Mouse (Mus musculus) ES-E14 (cell line): ENCODE measurements at regions not wholly inside any gene's neighbourhood (a gene's known extent, or its start where the extent isn't known, plus 50 kb on each side); places are given as distances from the start of the nearest gene placed in this dataset.

Source experiments
- DNase-seq: peaks from one replicate; pipeline ENCODE4 v3.0.0-alpha.2; 2013; ENCODE audit warnings: low read depth, low spot score
- H3K27ac ChIP-seq: 2 replicates; pipeline ENCODE4 v1.5.1; 2012; ENCODE audit warnings: low read depth, mild to moderate bottlenecking, low read length, moderate library complexity, mixed read lengths; ENCODE audit not compliant: poor library complexity, insufficient read depth, severe bottlenecking
- H3K36me3 ChIP-seq: 2 replicates; pipeline ENCODE4 v1.6.1; 2012; ENCODE audit warnings: mild to moderate bottlenecking, low read length, moderate library complexity, mixed read lengths; ENCODE audit not compliant: control insufficient read depth, poor library complexity, insufficient read depth, severe bottlenecking
- H3K4me1 ChIP-seq, 2 experiments: fragments of 150-350 bp in 1 of 2; sonication (generic) in 1 of 2; 2 replicates each; pipeline ENCODE4 v1.6.1; 2012; ENCODE audit warnings: low read length in 2 of 2, mild to moderate bottlenecking in 1 of 2, mixed read lengths in 1 of 2; ENCODE audit not compliant: control insufficient read depth in 2 of 2, insufficient read depth in 2 of 2, poor library complexity in 1 of 2
- H3K4me3 ChIP-seq, 2 experiments: fragments of 150-350 bp in 1 of 2; sonication (generic) in 1 of 2; 2 replicates each; pipeline ENCODE4 v1.5.1; 2012; ENCODE audit warnings: low read length in 2 of 2, low read depth in 1 of 2, mild to moderate bottlenecking in 1 of 2, mixed read lengths in 1 of 2; ENCODE audit not compliant: insufficient read depth in 1 of 2, poor library complexity in 1 of 2, severe bottlenecking in 1 of 2
- H3K9ac ChIP-seq: 2 replicates; pipeline ENCODE4 v1.6.1; 2012; ENCODE audit warnings: low read depth, mild to moderate bottlenecking, low read length, mixed read lengths; ENCODE audit not compliant: poor library complexity, insufficient read depth, severe bottlenecking
- H3K9me3 ChIP-seq: fragments of 150-350 bp; sonication (generic); 2 replicates; pipeline ENCODE4 v1.6.1; 2012; ENCODE audit warnings: low read depth, mild to moderate bottlenecking, low read length; ENCODE audit not compliant: control insufficient read depth, insufficient read depth
- CHD2 ChIP-seq: IDR thresholded peaks from 2 replicates; pipeline ENCODE4 v1.6.1; 2014; ENCODE audit warnings: mild to moderate bottlenecking, low read depth, low read length, inconsistent platforms
- HCFC1 ChIP-seq: IDR thresholded peaks from 2 replicates; pipeline ENCODE4 v1.6.1; 2012; ENCODE audit warnings: low read length, inconsistent platforms, borderline replicate concordance; ENCODE audit not compliant: insufficient read depth
- MAFK ChIP-seq: IDR thresholded peaks from 2 replicates; pipeline ENCODE4 v1.6.1; 2014; ENCODE audit warnings: mild to moderate bottlenecking, low read depth, low read length, inconsistent platforms; ENCODE audit not compliant: insufficient read depth
- ZC3H11A ChIP-seq: IDR thresholded peaks from 2 replicates; pipeline ENCODE4 v1.6.1; 2012; ENCODE audit warnings: low read depth, mild to moderate bottlenecking, inconsistent platforms, low read length, borderline replicate concordance
- ZNF384 ChIP-seq: IDR thresholded peaks from 2 replicates; pipeline ENCODE4 v1.6.1; 2012; ENCODE audit warnings: low read depth, low read length, inconsistent platforms
- in situ Hi-C, 2 experiments: fragments of 600-800 bp; cut with MboI; formaldehyde crosslinking; loops; one replicate each; pipeline ENCODE4 v1.15.1; 2025; ENCODE audit warnings: low sequenced_read_pairs in 2 of 2, inconsistent platforms in 1 of 2; ENCODE audit not compliant: unreplicated experiment in 2 of 2

GRCm38 (mm10) chr3:147891682-147892081 is 1039.5 kb downstream of the Ttll7 start:
- no peak overlapping the region for H3K9ac ChIP-seq
- H3K36me3 ChIP-seq, result no peaks in the 10 kb centered on the region
- no peak for TF ChIP-seq MAFK
- no peak for TF ChIP-seq ZNF384
- TF ChIP-seq HCFC1, result no peak
- TF ChIP-seq ZC3H11A, result no peak
- TF ChIP-seq CHD2, result no peak
- no peak overlapping the region for H3K4me3 ChIP-seq
- H3K9me3 ChIP-seq, result no peaks in the 10 kb centered on the region
- no peak for DNase-seq
- in situ Hi-C loops, result no loop called here
- H3K27ac ChIP-seq, result no peak overlapping the region
- no peaks in the 10 kb centered on the region for H3K4me1 ChIP-seq

GRCm38 (mm10) chr3:147886261-147886893 is 1034.2 kb downstream of the Ttll7 start:
- Histone ChIP-seq H3K4me3 (no peak overlapping the region), H3K36me3 (no peaks in the 10 kb centered on the region), H3K9me3 (no peaks in the 10 kb centered on the region), H3K4me1 (no peaks in the 10 kb centered on the region), H3K27ac (no peak overlapping the region), H3K9ac (no peak overlapping the region)
- no peak for DNase-seq
- no peak for TF ChIP-seq HCFC1
- TF ChIP-seq MAFK, result no peak
- TF ChIP-seq ZNF384, result no peak
- no peak for TF ChIP-seq ZC3H11A
- TF ChIP-seq CHD2, result no peak
- in situ Hi-C loops, result no loop called here

- H3K9ac ChIP-seq, result no peak overlapping the region
- no peak for DNase-seq
- H3K4me3 ChIP-seq, result no peak overlapping the region
- no peak for TF ChIP-seq ZNF384
- TF ChIP-seq ZC3H11A, result no peak
- TF ChIP-seq CHD2, result no peak
- no peak for TF ChIP-seq HCFC1
- TF ChIP-seq MAFK, result no peak
- H3K4me1 ChIP-seq, result no peaks in the 10 kb centered on the region
- H3K9me3 ChIP-seq, result no peaks in the 10 kb centered on the region
- H3K36me3 ChIP-seq, result no peaks in the 10 kb centered on the region
- no peak overlapping the region for H3K27ac ChIP-seq
- in situ Hi-C loops, result no loop called here
Observed at GRCm38 (mm10) chr3:147882936-147883645, 1030.9 kb downstream of the Ttll7 start.

- TF ChIP-seq HCFC1 (no peak), ZNF384 (no peak), ZC3H11A (no peak), CHD2 (no peak), MAFK (no peak)
- H3K27ac ChIP-seq, result no peak overlapping the region
- no peaks in the 10 kb centered on the region for H3K4me1 ChIP-seq
- in situ Hi-C loops, result no loop called here
- H3K36me3 ChIP-seq, result no peaks in the 10 kb centered on the region
- no peak overlapping the region for H3K4me3 ChIP-seq
- no peaks in the 10 kb centered on the region for H3K9me3 ChIP-seq
- no peak for DNase-seq
- H3K9ac ChIP-seq, result no peak overlapping the region
Observed at GRCm38 (mm10) chr3:147878690-147879089, 1026.5 kb downstream of the Ttll7 start.

GRCm38 (mm10) chr3:147868281-147868680 is 1016.1 kb downstream of the Ttll7 start:
- Histone ChIP-seq H3K36me3 (no peaks in the 10 kb centered on the region), H3K27ac (no peak overlapping the region), H3K9ac (no peak overlapping the region), H3K4me1 (no peaks in the 10 kb centered on the region), H3K9me3 (0 out of 2 replicates have a peak, but pooled peaks cover 2% of the 10 kb centered on the region), H3K4me3 (no peak overlapping the region)
- DNase-seq, result no peak
- in situ Hi-C loops, result no loop called here
- no peak for TF ChIP-seq CHD2
